Mouse (Mus musculus) right cerebral cortex, postnatal 4 days (tissue): ENCODE data around the gene Cacna1s.

ENCODE experiments used
- DNase-seq: peaks from one replicate; pipeline ENCODE4 v3.0.0-alpha.2; 2022

The Cacna1s gene

DNA sequence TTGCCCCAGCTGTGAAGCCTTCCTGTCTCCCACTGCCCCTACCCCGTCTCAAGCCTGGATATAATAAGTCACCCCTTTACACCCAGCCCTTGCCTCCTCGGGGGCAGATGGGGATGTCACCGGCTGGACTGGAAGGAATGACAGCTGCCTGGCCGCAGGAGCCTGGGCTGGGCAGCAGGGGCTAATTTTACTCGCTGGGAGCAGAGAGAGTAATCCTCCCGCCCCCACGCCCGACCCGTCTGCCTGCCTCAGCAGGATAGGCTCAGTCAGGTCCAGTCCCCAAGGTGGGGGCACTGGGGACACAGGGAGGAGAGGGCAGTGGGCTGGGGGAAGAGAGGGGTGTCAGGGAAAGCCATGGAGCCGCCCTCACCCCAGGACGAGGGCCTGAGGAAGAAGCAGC is at the start of gene Cacna1s:
Gene Cacna1s, plus strand, starts transcription at position 204 of the 400 bp plus-strand sequence.
- no peak for DNase-seq

DNA sequence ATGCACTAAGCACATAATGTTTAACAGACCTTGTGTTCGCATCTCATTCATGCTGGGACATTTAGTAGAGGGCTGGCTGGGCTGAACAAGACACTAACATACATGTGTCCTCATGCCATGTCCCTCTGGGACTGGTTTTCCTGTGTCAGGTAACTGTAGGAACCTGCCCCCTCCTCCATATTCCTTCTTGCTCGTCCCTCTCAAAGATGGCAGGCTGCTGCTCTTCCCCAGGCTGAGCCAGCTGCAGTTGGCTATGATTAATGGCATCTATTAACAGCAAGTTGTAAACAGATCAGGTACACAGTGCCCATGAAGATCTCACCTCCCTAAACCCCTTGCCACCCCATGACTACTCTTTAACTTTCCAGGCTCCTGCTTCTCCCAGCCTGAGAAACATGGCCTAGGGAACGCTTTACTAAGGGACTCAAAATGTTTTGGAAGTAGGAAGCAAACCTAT is 46.2 kb upstream of the Cacna1s start, which contains the start of gene Igfn1:
Gene Igfn1, minus strand, starts transcription at position 51 of the 457 bp plus-strand sequence.
- DNase-seq = no peak

DNA sequence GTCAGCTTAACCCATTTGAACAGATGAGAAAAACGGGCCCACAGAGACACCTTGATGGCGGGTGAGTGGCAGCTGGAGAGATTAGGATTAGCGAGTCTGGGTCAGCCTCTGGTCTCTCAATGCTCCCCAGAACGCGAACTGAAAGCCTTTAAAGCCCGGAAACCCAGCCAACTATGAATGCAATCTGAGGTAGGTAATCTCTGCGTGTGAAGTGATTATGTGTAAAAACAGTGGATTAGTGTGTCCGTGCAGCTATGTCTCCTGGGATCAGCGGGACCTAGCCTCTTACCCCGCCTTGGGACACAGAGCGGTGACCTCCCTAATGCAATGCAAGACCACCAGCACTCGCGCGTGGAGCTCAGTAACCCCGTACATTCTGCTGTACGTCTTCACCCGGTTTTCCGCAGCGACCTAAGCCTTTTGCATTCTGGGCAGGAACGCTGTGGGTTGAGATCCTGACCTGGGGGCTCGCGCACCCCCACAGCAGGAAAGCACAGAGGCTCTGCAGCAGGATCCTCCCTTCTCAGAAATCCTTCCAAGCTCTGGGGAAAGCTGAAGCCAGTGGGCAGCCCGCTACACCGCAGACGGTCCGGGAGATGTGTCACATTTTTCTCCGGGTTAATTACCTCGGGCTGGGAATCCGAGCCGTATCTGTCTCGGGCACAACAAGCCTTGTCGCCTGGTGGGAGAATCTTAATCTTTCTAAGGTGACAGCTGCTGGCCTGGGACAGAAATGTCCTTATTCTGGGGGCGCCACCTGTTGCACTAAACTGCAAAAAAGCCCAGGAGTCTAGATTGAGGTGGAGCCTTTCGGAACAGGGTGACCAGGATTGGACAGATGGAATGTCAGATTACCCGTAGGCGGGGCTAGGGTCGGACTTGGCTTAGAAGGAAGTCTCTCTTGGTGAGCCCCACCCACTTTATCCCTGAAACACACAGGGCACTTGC is 45.1 kb upstream of the Cacna1s start, which contains the start of gene Tmem9:
Gene Tmem9, plus strand, starts transcription at position 940 of the 948 bp plus-strand sequence.
- DNase-seq = peak; percentile 38

DNA sequence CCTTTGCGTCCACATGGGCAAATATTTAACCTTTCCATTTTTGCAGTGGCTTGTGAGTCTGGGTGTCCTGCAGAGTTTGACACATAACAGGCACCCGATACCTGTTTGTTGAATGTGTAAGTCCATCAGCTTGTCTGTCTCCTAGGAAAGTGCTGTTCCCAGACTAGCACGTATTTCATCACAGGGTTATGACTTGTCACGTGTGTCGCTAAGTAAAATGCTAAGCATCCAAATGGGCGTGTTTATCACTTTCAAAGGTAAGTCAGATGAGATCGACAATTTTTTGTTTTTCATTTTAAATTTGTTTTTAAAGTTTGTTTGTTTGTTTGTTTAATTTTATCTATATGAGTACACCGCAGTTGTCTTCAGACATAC is 44.4 kb upstream of the Cacna1s start:
- DNase-seq = no peak

DNA sequence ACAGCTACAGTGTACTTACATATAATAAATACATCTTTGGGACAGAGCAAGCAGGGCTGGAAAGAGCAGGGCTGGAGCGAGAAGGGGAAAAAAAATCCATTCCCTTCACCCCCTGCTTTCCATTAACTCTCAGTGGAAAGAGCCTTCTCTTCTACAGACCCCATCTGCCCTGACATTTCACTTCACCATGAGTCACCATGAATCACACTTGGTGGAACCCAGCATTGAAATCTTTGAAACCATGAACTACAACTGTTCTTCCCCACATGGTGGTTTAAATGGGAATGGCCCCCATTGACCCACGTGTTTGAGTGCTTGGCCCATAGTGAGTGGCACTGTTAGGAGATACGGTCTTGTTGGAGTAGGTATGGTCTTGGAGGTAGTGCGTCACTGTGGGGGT is 42.3 kb upstream of the Cacna1s start:
- DNase-seq = no peak

DNA sequence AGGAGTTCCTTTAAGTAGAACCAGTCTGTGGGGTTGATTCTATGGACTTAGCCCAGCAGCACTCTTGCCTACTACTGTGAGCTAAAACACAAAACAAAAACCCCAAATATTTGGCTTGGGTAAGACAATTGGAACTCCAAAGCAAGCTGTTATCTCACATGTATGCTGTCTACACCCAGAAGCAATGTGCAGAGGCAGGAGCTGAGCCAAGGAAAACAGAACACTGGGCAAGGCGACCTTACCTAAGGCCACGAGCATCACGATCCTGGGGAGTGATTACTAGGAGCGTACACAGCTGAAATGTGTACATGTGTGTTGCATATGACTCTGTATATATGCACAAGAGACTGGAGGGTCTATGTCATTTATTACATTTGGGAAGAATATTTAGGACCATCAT is 39.0 kb upstream of the Cacna1s start:
- no peak for DNase-seq

DNA sequence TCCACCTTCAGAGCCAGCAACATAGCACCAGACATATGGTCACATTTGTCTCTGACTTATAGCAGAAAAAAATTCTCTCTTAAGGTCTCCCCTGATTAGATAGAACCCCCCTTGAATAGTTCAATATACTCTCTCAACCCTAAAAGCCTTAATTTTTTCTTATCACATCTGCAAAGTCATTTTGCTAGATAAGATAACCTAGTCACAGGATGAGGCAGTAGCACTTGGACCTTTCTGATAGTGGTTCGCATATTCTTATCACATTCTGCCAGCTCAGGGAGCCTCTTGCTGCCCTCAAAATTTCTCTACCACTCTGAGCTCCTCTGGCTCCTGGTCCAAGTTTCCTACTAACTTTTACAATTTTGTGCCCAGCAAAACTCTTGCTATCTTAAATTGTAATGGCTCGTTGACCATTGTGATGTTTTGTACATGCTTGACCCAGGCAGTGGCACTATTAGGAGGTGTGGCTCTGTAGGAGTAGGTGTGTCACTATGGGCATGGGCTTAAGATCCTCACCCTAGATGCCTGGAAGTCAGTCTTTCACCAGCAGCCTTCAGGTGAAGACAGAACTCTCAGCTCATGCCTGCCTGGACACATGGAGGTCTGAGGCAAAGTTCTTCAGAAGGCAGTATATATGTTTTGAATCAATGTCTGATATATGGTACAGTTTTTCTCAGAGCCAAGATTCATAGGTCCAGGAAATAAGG is 37.6 kb upstream of the Cacna1s start:
- no peak for DNase-seq

DNA sequence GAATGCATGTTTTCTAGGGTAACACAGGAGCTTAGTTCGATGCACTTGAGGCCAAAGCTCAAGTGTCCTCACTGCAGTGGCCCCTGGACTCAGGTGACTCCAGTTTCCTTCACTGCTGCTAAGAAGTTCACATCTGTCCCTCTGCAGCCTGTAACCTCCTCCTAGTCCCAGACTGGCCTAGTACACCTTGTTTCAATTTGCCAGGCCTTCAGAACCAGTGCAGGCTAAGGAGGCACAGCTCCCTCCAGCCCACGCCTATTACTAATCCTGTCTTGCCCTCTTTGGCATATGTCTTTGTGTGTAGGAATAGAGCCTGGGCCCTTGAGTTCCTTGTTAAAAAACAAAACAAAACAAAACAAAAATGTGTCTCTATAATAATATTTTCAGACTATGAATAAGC is 35.2 kb upstream of the Cacna1s start:
- DNase-seq = no peak

DNA sequence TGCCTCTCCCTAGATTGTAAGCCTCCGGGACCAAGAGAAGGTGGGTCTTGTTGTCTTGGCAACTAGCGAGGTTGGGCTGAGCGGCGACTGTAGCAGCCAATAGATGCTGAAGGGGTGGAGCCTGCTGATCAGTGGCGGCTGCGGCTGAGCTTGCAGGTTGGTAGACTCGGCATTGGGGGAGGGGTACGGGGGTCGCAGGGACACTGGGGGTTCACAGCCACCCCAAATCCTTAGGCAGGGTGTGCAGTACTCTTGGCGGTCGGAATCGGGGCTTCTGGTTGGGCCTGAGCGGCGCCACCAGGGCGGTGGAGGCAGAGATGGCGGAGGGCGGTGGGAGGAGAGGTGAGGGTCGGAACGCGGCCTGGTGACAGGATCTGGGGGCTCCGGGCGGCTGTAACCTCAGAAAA is 34.6 kb upstream of the Cacna1s start:
- DNase-seq = peak; percentile 89

DNA sequence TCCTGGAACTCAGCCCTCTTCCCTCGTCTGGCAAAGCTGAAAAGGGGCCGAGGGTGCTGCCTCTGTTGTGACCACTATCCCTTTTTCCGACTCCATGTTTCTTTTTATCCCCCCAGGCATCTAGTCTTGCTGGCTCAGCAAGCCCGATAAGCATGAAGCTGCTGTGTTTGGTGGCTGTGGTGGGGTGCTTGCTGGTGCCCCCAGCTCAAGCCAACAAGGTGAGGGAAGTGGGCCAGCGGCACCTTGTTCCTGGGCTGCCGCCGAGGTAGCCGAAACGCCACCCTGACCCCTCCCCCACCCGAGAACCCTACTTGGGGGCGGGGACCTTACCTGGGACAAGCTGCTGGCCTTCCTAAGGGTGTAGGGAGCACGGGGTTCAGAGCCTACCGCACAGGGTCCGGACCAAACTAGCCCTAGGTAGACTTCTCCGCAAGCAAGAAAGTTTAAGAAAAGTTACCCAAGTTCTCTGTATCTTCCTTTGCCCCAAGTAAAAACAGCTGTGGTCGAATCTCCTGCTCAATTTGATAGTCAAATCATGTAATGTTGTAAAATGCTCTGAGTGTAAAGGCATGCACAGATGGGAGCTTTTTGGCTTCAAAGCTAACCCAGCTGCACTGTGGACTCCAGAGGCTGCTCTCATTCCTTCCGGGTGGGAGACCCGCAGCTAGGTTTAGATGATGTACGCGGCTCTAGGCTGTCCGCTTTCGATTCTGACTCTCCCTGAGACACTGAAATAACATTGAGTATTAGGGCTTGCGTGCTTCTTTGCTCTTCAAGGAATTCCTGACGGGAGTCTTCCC is 34.0 kb upstream of the Cacna1s start:
- DNase-seq = peak; percentile 43

DNA sequence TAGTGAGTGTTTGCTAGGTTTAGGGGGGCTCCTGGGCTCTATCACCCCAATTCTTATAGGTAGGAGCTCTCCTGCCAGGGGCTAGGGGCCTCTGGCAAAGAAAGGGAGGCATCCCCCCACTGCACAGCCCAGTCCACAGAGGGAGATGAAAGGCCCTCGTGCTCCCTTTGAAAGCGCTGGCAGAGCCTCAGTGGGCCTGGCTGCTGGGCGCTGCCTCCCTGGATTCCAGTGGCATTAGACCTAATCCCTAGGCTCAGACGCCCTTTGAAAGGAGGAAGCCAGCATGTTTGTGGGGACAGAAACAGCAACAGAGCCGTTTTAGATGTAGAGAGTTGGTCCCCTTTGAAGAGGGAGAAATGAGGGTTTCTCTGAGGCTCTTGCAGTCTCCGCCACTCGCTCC is 22.3 kb upstream of the Cacna1s start:
- no peak for DNase-seq

DNA sequence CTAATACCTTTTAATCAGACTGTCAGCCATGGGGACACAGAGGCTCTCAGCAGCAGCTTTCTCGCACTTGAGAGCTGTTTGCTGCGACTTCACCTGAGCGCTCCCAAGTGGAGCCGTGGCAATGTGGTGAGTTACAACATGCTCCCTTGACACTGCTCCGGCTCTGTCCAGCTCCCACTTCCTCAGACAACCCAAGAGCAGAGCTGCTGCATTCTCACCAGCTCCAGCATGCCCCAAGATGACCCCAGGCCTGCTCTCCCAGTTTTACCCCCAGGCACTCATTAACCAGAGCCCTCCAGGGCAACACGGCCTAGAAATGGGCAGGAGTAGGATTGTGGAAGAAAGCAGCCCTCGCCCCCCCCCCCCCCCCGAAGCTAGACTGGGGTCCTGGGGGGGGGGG is 20.9 kb upstream of the Cacna1s start:
- no peak for DNase-seq

DNA sequence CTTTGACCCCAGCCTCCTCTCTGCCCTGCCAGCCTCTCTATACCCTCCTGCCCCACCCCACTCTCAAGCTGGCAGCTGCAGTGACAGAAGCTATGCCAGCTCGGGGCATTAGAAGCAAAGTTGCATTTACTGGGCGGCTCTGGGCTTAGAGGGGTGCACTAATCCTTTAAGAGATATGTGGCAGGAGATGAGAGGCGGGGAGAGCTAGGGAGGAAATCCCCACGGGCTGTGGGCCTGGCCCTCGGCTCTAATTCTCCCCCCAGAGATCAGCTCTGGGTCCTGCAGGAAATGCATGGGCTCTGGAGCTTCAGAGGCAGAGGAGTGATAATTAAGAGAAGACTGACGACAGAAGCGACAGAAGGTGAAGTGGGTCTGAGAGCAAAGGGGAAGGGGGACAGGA is 19.6 kb upstream of the Cacna1s start:
- no peak for DNase-seq

DNA sequence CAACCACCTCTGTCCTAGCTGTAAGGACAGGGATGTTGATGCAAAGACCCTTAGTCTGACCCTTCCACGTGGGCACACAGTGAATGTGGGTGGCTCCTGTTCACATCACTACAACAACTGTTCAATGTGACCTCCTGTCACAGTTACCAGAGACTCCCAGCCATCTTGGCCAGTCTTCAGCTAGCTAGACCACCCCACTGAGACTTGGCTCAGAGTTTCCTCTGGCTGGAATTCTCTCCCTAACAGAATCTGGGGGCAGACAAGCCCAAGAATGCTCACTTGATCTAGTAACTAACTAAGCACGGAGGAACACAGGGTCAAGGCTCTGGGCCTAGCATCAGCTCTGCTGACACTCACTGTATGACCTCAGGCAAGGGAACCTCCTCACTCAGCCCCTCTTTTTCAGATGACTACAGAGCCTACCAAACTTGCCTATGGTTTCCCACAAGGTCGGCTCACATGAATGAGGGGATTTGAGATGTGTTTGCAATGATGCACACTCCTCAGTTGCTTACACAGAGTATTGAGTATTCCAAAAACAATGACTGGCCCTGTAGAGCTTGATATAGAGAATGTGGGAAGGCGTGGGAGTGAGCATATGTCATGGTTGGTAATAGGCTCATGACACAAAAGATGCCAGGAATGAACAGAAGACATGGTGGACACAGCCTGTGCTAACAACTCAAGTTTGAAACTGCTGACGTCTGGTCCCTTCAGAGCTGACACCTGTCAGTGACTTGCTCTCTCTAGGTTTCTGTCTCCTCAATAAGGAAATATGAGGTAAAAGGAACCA is 13.6 kb upstream of the Cacna1s start:
- DNase-seq = no peak

DNA sequence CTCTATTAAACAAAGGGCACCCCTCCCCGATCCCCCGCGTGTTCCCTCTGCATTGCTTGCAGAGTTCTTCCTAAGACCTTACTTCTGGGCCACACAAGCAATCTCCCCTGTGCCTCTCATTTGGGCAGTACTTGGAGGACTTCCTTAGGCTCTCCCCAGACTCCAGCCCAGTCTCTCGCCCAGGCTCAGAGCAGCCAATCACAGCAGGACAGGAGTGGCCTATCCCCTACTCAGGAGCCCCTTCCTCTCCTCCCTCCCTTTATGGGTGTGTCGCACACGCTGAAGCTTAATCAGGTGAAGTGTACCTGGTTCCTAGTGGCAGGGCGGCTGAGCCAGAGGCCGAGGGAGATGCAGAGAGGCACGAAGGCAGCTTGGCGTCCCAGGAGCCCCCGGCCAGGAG is 12.1 kb upstream of the Cacna1s start:
- no peak for DNase-seq

DNA sequence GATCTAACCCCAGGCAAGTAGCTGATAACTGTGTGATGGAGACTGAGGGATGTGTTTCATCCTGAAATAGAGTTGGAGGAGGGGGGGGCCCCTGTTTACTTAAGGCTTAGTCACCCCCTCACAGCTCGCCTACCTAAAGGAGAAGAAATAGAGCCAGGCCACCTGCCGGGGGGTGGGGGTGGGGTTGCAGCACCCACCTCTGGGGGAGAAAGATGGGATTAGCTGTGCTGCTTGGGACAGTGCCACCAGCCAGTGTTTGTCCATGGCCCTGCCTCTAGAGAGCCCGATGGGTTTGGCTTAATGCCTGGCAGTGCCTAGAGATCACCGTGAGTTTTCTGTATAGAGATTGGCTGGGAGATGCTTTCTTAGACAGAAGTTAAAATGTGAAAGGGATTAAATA is 11.7 kb upstream of the Cacna1s start:
- DNase-seq = no peak

DNA sequence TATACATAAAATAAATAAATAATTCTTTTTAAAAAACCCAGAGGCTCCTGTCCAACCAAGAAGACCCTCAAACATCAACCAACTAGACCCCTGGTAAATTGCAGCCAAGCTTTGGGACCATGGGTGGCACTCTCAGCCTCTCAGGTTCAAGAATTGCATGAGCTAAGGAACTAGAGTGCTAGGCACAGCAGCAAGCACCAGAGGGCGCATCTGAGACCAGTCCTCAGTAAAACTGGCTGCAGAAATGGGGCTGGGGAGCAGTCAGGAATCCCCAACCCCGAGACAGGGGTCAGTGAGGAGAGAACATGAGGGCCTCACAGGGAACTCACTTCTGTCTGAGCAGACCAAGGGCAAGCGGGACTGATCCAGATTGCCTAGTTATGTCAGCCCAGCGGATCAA is 6.8 kb upstream of the Cacna1s start:
- DNase-seq = peak; percentile 81

DNA sequence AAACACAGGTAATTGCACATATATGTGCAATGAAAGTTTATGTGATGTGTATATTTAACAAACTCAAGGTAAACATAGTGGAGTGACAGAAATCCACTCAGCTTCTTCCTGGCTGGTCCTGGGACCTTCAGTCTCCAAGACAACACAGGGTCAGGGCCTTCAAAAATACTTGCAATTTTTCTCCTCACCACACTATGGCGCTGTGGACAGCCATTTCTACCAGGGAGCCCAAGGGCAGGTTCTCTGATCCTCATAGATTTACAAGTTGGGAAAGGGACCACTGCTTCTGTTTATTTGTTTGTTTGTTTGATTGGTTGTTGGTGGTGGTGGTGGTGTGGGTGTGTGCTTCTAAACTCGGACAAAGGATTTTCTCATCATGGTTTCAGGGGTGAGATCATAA is 5.1 kb upstream of the Cacna1s start:
- DNase-seq = no peak

DNA sequence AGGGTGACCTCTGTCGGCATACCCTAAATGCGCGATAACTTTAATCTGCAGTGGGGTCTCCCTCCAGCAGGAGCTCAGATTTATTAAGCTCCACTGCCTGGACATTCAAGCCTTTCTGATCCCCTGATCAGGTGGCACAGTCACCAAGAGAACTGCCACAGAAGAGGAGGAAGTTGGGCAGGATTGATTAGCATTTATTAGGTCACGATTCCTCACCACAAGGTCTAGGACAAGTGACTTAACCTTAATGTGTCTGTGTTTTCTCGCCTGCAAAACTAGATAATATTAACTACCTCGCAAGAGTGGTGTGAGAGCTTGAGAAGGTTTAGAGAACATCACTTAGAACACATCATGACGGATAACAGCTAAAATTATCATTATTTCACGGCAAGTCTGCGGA is 4.7 kb upstream of the Cacna1s start:
- DNase-seq = no peak

DNA sequence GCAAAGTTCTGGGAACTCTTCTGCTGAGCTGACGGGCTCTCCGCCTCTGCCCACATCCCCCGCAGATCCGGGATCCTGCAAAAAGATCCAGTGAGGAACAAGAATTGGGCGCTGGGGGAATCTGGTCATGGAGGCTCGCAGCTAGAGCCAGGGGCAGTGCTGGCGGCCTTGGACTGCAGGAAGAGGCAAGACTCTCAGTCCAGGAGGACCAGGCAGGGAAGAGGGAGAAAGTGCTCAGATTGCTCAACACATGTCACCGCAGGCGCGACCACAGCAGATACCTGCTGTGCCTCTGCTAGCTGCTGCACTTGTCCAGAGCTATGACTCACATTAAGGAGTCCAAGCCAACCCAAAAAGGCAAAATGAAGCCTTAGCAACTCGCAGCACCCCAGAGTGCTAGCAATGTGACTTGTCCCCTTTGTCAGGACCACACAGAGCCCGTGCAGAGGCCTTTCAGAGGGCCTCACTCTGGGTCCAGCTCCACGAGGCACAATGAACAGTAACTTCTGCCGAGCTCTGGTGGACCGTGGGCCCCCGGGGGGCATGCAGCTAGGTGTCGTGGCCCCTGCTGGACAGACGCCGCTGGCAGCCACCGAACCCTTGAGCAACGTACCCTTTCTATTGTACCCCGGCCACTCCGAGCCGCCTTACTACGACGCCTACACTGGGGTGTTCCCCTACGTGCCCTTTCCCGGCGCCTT is 2.1 kb upstream of the Cacna1s start, which contains the start of gene Ascl5:
Gene Ascl5, plus strand, starts transcription at position 493 of the 701 bp plus-strand sequence.
- DNase-seq = no peak

DNA sequence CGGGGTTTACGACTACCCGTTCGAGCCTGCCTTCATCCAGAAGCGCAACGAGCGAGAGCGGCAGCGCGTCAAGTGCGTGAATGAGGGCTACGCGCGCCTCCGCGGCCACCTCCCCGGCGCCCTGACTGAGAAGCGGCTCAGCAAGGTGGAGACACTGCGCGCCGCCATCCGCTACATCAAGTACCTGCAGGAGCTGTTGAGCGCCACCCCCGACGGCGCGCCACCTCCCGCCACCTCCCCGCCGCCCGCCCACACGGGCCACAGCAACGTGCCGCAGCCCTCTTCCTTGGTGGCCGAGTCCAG is 1.6 kb upstream of the Cacna1s start:
- peak; percentile 58 for DNase-seq

DNA sequence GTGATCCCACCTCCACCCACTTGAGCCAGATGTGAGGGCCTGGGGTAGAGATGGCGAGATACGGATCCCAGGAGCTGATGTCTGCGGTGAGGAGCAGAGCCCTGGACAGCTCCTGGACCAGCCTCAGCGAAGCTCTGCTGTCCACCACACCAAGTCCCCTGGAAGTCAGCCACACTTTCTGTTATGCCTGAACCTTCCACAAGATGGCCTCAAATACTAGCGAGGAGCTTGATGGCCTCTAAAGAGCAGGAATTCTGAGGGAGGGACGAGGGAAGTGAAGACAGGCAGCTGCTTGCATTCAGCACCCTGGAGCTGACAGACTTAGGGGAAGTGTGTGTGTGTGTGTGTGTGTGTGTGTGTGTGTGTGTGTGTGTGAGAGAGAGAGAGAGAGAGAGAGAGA is 1.1 kb upstream of the Cacna1s start:
- peak; percentile 67 for DNase-seq
